Mouse (Mus musculus) small intestine, adult 2 months (tissue): ENCODE measurements around the gene Hoxc6.

Experiments
- CTCF ChIP-seq: fragments of 200-500 bp; IDR thresholded peaks from 2 replicates; pipeline ENCODE4 v1.5.1; 2012; ENCODE audit warnings: low read depth, mild to moderate bottlenecking, control low read depth, inconsistent platforms, low read length, moderate library complexity, mixed read lengths; ENCODE audit not compliant: insufficient replicate concordance, insufficient read length; ENCODE audit errors: extremely low read depth
- POLR2A ChIP-seq: fragments of 200-500 bp; IDR thresholded peaks from 2 replicates; pipeline ENCODE4 v1.6.1; 2012; ENCODE audit warnings: low read depth, mild to moderate bottlenecking, control low read depth, inconsistent platforms, low read length, moderate library complexity

DNA sequence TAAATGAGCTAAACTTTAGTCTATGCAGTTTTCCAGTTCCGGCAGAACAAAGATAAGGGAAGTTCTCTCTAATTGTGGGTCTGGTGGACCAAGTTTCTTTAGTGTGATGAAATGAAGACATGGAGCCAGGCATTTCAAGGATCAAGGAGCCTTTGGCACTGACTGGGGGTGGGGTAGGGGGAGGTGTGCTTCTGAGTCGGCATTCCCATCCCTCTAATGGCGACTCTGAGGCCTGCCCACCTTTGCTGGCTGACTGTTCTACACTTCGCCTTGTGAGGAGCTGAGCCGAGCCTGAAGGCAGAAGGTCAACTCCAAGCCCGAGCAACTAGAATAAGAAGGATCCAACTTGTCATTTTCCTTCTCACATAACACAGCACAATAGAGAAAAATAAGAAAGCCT lies 36.3 kb upstream of the Hoxc6 start:
- TF ChIP-seq CTCF (no peak), POLR2A (no peak)
